Mouse (Mus musculus) CH12.LX (cell line): ENCODE results near the gene Gm20219. TPM values are rescaled to one million over a fixed set of nuclear protein-coding genes. Genes with fewer than 3 reads are reported as not detected.

Experiments
- DNase-seq: peaks from one replicate; pipeline ENCODE4 v3.0.0-alpha.2; 2013; ENCODE audit errors: extremely low read depth
- H3K27ac ChIP-seq: 2 replicates; pipeline ENCODE4 v1.5.1; 2012; ENCODE audit warnings: low read depth, mild to moderate bottlenecking, control low read depth, moderate library complexity; ENCODE audit not compliant: insufficient read depth
- H3K27me3 ChIP-seq: replicated peaks from 2 replicates; pipeline ENCODE3; 2012; ENCODE audit warnings: inconsistent platforms
- H3K36me3 ChIP-seq, 2 experiments: replicated peaks in 1 of 2; 2 replicates each; pipeline versions ENCODE3 to v1.6.1; 2012; ENCODE audit warnings: inconsistent platforms in 1 of 2, low read length in 1 of 2, mild to moderate bottlenecking in 1 of 2, mixed read lengths in 1 of 2, moderate library complexity in 1 of 2; ENCODE audit not compliant: control insufficient read depth in 1 of 2, insufficient read depth in 1 of 2
- H3K4me1 ChIP-seq, 2 experiments: 2 replicates each; pipeline ENCODE4 v1.6.1; 2012; ENCODE audit warnings: inconsistent platforms in 1 of 2, moderate library complexity in 1 of 2; ENCODE audit not compliant: insufficient read depth in 2 of 2, control insufficient read depth in 1 of 2
- H3K4me2 ChIP-seq: 2 replicates; pipeline ENCODE4 v1.6.1; 2012; ENCODE audit warnings: low read depth, mild to moderate bottlenecking, control low read depth; ENCODE audit not compliant: poor library complexity, insufficient read depth, severe bottlenecking
- H3K4me3 ChIP-seq, 3 experiments: fragments of 150-350 bp in 1 of 3; sonication (generic) in 1 of 3; replicated peaks in 1 of 3; 2 replicates each; pipeline versions ENCODE3 to v1.5.1; 2011 to 2012; ENCODE audit warnings: low read depth in 2 of 3, low read length in 2 of 3, mild to moderate bottlenecking in 2 of 3, moderate library complexity in 2 of 3, control low read depth in 1 of 3, improper control_type of control experiment in 1 of 3, inconsistent platforms in 1 of 3, mixed read lengths in 1 of 3; ENCODE audit not compliant: poor library complexity in 1 of 3
- H3K79me2 ChIP-seq: replicated peaks from 2 replicates; pipeline ENCODE4 v1.6.1; 2012; ENCODE audit warnings: mild to moderate bottlenecking, moderate library complexity; ENCODE audit not compliant: control insufficient read depth, poor library complexity, insufficient read depth, severe bottlenecking; ENCODE audit errors: extremely low read depth
- H3K9ac ChIP-seq: 2 replicates; pipeline ENCODE4 v1.6.1; 2012; ENCODE audit warnings: low read depth, mild to moderate bottlenecking, control low read depth, moderate library complexity; ENCODE audit not compliant: insufficient read depth
- H3K9me3 ChIP-seq: replicated peaks from 2 replicates; pipeline ENCODE3; 2012; ENCODE audit warnings: low read length, inconsistent platforms, mixed read lengths
- BHLHE40 ChIP-seq: IDR thresholded peaks from 2 replicates; pipeline ENCODE4 v1.6.1; 2011; ENCODE audit warnings: mild to moderate bottlenecking, low read depth, low read length, improper control_type of control experiment
- CTCF ChIP-seq, 2 experiments: IDR thresholded peaks in 1 of 2; conservative IDR thresholded peaks in 1 of 2; 2 replicates each; pipeline ENCODE4 v1.5.1; 2011 to 2012; ENCODE audit warnings: low read depth in 2 of 2, low read length in 2 of 2, improper control_type of control experiment in 1 of 2, inconsistent platforms in 1 of 2, mild to moderate bottlenecking in 1 of 2, moderate library complexity in 1 of 2
- E2F4 ChIP-seq: IDR thresholded peaks from 2 replicates; pipeline ENCODE4 v1.6.1; 2011; ENCODE audit warnings: low read depth, low read length, improper control_type of control experiment; ENCODE audit not compliant: insufficient replicate concordance
- EP300 ChIP-seq: IDR thresholded peaks from 2 replicates; pipeline ENCODE4 v1.6.1; 2011; ENCODE audit warnings: low read length, improper control_type of control experiment
- MAZ ChIP-seq: IDR thresholded peaks from 2 replicates; pipeline ENCODE4 v1.6.1; 2012; ENCODE audit warnings: low read depth, mild to moderate bottlenecking, inconsistent platforms, low read length, improper control_type of control experiment, moderate library complexity
- MEF2A ChIP-seq: IDR thresholded peaks from 2 replicates; pipeline ENCODE4 v1.6.1; 2014; ENCODE audit warnings: low read depth, mild to moderate bottlenecking, inconsistent platforms, low read length, improper control_type of control experiment, borderline replicate concordance
- MXI1 ChIP-seq: IDR thresholded peaks from 2 replicates; pipeline ENCODE4 v1.6.1; 2011; ENCODE audit warnings: mild to moderate bottlenecking, low read depth, low read length, improper control_type of control experiment
- NELFE ChIP-seq: IDR thresholded peaks from 2 replicates; pipeline ENCODE4 v1.6.1; 2011; ENCODE audit warnings: low read depth, low read length, improper control_type of control experiment
- NRF1 ChIP-seq: IDR thresholded peaks from 2 replicates; pipeline ENCODE4 v1.6.1; 2014; ENCODE audit warnings: low read depth, mild to moderate bottlenecking, inconsistent platforms, low read length, improper control_type of control experiment, moderate library complexity
- POLR2A ChIP-seq: IDR thresholded peaks from 2 replicates; pipeline ENCODE4 v1.6.1; 2011; ENCODE audit warnings: low read depth, mild to moderate bottlenecking, improper control_type of control experiment, low read length
- POLR2AphosphoS2 ChIP-seq: IDR thresholded peaks from 2 replicates; pipeline ENCODE4 v1.6.1; 2011; ENCODE audit warnings: low read depth, low read length, improper control_type of control experiment
- RCOR1 ChIP-seq: conservative IDR thresholded peaks from 2 replicates; pipeline ENCODE4 v1.6.1; 2012; ENCODE audit warnings: low read depth, mild to moderate bottlenecking, inconsistent platforms, low read length, improper control_type of control experiment
- SMC3 ChIP-seq: IDR thresholded peaks from 2 replicates; pipeline ENCODE4 v1.6.1; 2011; ENCODE audit warnings: low read depth, low read length, improper control_type of control experiment
- TCF12 ChIP-seq: IDR thresholded peaks from 2 replicates; pipeline ENCODE4 v1.6.1; 2014; ENCODE audit warnings: low read depth, mild to moderate bottlenecking, inconsistent platforms, low read length, improper control_type of control experiment
- UBTF ChIP-seq: IDR thresholded peaks from 2 replicates; pipeline ENCODE4 v1.6.1; 2012; ENCODE audit warnings: low read depth, mild to moderate bottlenecking, inconsistent platforms, low read length, improper control_type of control experiment, moderate library complexity
- USF2 ChIP-seq: conservative IDR thresholded peaks from 2 replicates; pipeline ENCODE4 v1.6.1; 2011; ENCODE audit warnings: low read depth, low read length, improper control_type of control experiment
- dilution Hi-C: fragments of 300-500 bp; cut with MboI; formaldehyde crosslinking; loops from 2 replicates; pipeline ENCODE4 v1.14.3; 2020; ENCODE audit warnings: low sequenced_read_pairs; ENCODE audit not compliant: extremely low pct_unique_long_range_greater_than_20kb, extremely low pct_ligation_motif_present
- in situ Hi-C: fragments of 300-500 bp; cut with MboI; formaldehyde crosslinking; loops from 3 replicates; pipeline ENCODE4 v1.14.3; 2019; ENCODE audit warnings: low sequenced_read_pairs, low pct_ligation_motif_present, low pct_unique_long_range_greater_than_20kb, mixed read lengths
- polyA plus RNA-seq: library from polyadenylated mRNA; unstranded; fragments of >175 nt; gene quantifications from 2 replicates; pipeline ENCODE4 v1.2.1, GENCODE M21; 2012; ENCODE audit warnings: low read depth; ENCODE audit not compliant: insufficient read length
- total RNA-seq, 2 experiments: library from RNA; depleted of rRNA; stranded (reverse); fragments of 300-350 nt in 1 of 2; fragments of >200 nt in 1 of 2; gene quantifications; 2 replicates each; pipeline ENCODE4 v1.2.3; 2012 to 2014

Gm20219 gene
- total and polyA plus RNA-seq, 3 experiments, result 0.42 to 1.6 TPM; not detected in 1

DNA sequence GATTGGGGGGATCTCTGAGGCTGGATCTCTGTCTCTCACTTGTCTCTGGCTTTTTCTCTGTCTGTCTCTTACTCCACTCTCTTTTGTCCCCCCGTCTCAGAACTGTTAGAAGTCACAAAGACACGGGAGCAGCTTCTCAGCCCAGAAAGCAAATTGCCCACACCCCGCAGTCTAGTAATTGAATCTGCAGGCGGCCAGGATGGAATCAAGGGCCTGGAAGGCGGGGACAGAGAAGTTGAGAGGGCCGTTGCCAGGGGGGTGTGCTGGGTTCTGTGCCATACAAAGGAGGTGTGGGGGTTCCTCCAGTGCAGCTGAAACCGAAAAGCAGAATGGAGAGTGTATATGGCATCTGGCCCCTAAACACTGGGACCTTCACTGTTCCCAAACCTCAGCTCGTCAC lies 11.5 kb downstream of the Gm20219 start:
- Histone ChIP-seq H3K9ac (no peak overlapping the region), H3K4me3 (no peak overlapping the region)
- DNase-seq, result no peak
- TF ChIP-seq CTCF (conservative IDR thresholded peaks at IDR 0.05 in 1 of 2, IDR thresholded peaks at IDR 0.05 in 1 of 2; ENCODE audit: low read depth in 2 of 2, low read length in 2 of 2) (no peak), BHLHE40 (no peak), EP300 (no peak), POLR2A (no peak), RCOR1 (no peak), TCF12 (no peak), POLR2AphosphoS2 (no peak), MAZ (no peak), MXI1 (no peak), MEF2A (no peak), UBTF (no peak), USF2 (no peak)
- TF ChIP-seq, all 38 proteins: peak for 0
- H3K27me3 ChIP-seq, result peaks cover 19% of the 10 kb centered on the region
- no peaks in the 10 kb centered on the region for H3K36me3 ChIP-seq
- no peak overlapping the region for H3K27ac ChIP-seq
- in situ Hi-C loops, result loop anchor here (5.0 kb wide), 1 partner anchor 35 kb away; no protein-coding TSS in a partner anchor
- no peak overlapping the region for H3K4me2 ChIP-seq
- H3K9me3 ChIP-seq, result no peaks in the 10 kb centered on the region
- H3K4me1 ChIP-seq, result peaks cover 0 to 13% of the 10 kb centered on the region in 2 experiments; a peak in 2 of 4 replicates
- H3K79me2 ChIP-seq, result no peaks in the 10 kb centered on the region
- dilution Hi-C loops, result no loop called here

- Histone ChIP-seq H3K4me1 (peaks cover 0 to 13% of the 10 kb centered on the region in 2 experiments; a peak in 2 of 4 replicates), H3K9ac (no peak overlapping the region), H3K36me3 (no peaks in the 10 kb centered on the region), H3K9me3 (no peaks in the 10 kb centered on the region), H3K4me2 (peak overlapping the region; percentile 33; the same call in 1 of the 2 replicates), H3K4me3 (no peak overlapping the region), H3K27me3 (peaks cover 38% of the 10 kb centered on the region), H3K27ac (no peak overlapping the region), H3K79me2 (no peaks in the 10 kb centered on the region)
- in situ Hi-C loops, result loop anchor here (5.0 kb wide), 1 partner anchor 33 kb away; no protein-coding TSS in a partner anchor
- TF ChIP-seq NRF1 (no peak), BHLHE40 (0 out of 2 replicates have a peak, but pooled peaks have one; percentile 4), MAZ (peak; percentile 68; the same call in 1 of the 2 replicates), MXI1 (0 out of 2 replicates have a peak, but pooled peaks have one; percentile 20)
- DNase-seq, result peak; percentile 41
- dilution Hi-C loops, result no loop called here
Observed at GRCm38 (mm10) chr17:56540562-56540975, 13.6 kb downstream of the Gm20219 start.

- H3K4me2 ChIP-seq, result no peak overlapping the region
- H3K27ac ChIP-seq, result no peak overlapping the region
- in situ Hi-C loops (no loop called here), dilution Hi-C loops (no loop called here)
- no peaks in the 10 kb centered on the region for H3K9me3 ChIP-seq
- peaks cover 44% of the 10 kb centered on the region for H3K27me3 ChIP-seq
- no peak overlapping the region for H3K9ac ChIP-seq
- H3K4me1 ChIP-seq, result peaks cover 0 to 13% of the 10 kb centered on the region in 2 experiments; a peak in 2 of 4 replicates
- no peaks in the 10 kb centered on the region for H3K36me3 ChIP-seq
- no peaks in the 10 kb centered on the region for H3K79me2 ChIP-seq
- H3K4me3 ChIP-seq, result no peak overlapping the region
- no peak for DNase-seq
- 0 out of 2 replicates have a peak, but pooled peaks have one; percentile 14 for TF ChIP-seq SMC3
- TF ChIP-seq NRF1, result no peak
- peak in 1 of 2 experiments; percentile 16; a peak in 1 of 4 replicates for TF ChIP-seq CTCF (conservative IDR thresholded peaks at IDR 0.05 in 1 of 2, IDR thresholded peaks at IDR 0.05 in 1 of 2; ENCODE audit: low read depth in 2 of 2, low read length in 2 of 2)
- no peak for TF ChIP-seq E2F4
- no peak for TF ChIP-seq NELFE
Observed at GRCm38 (mm10) chr17:56537912-56538311, 16.3 kb downstream of the Gm20219 start.
